Mouse (Mus musculus) retina, postnatal 7 days (tissue): ENCODE data around the gene Pcsk7.

Source experiments
- DNase-seq: peaks from one replicate; pipeline ENCODE4 v3.0.0-alpha.2; 2012; ENCODE audit warnings: low read depth, low spot score

Gene Pcsk7

GRCm38 (mm10) chr9:45961855-45962254, 55.6 kb downstream of the Pcsk7 start:
- DNase-seq: no peak

- DNase-seq: no peak
Observed at GRCm38 (mm10) chr9:45963577-45963976, 57.3 kb downstream of the Pcsk7 start.

- DNase-seq: no peak
Observed at GRCm38 (mm10) chr9:45976884-45977283, 70.6 kb downstream of the Pcsk7 start.
